25 mouse cellular contexts compared by ENCODE assay signal in genomic region chr6:29326961-29327360, GRCm38 (mm10). TPM values are rescaled to one million over a fixed set of nuclear protein-coding genes. Genes with fewer than 3 reads are reported as not detected.
"Had no signal": no experiment of that assay in that cellular context is flagged by ENCODE, and none has a peak within 500 bp of the region (broad histone marks: within the 10 kb centered on the region; RNA-seq: fewer than 3 reads in every experiment).

No protein-coding gene starts in this region.

- H3K4me2 ChIP-seq: limb, embryonic 13.5 days; liver, embryonic 12.5 days; liver, embryonic 15.5 days; lung, embryonic 15.5 days; midbrain, embryonic 11.5 days; stomach, embryonic 15.5 days had no signal

- H3K9ac ChIP-seq: limb, embryonic 13.5 days; liver, embryonic 12.5 days; liver, embryonic 15.5 days; lung, embryonic 15.5 days; stomach, embryonic 15.5 days had no signal

- ATAC-seq: liver, embryonic 12.5 days had no signal

- H3K4me1 ChIP-seq: limb, embryonic 10.5 days; limb, embryonic 13.5 days; liver, embryonic 12.5 days; liver, embryonic 15.5 days; lung, embryonic 15.5 days; stomach, embryonic 15.5 days had no signal

- H3K36me3 ChIP-seq: limb, embryonic 10.5 days; limb, embryonic 13.5 days; liver, embryonic 12.5 days; liver, embryonic 15.5 days; lung, embryonic 15.5 days; stomach, embryonic 15.5 days had no signal

- H3K27me3 ChIP-seq: limb, embryonic 13.5 days; lung, embryonic 15.5 days; stomach, embryonic 15.5 days had no signal

- H3K4me3 ChIP-seq: limb, embryonic 10.5 days; limb, embryonic 13.5 days; liver, embryonic 12.5 days; liver, embryonic 15.5 days; lung, embryonic 15.5 days; stomach, embryonic 15.5 days had no signal

- DNase-seq: kidney, adult 9 months; kidney, postnatal 14 days; kidney, postnatal 4 days; layer of hippocampus, adult 9-11 months; liver; lung, adult 18-20 months; lung, postnatal 10 days; lung, postnatal 36 days; midbrain, embryonic 14.5 days; thymus, postnatal 25 days had no signal

- H3K27ac ChIP-seq: limb, embryonic 10.5 days; limb, embryonic 13.5 days; liver, embryonic 12.5 days; liver, embryonic 15.5 days; lung, embryonic 15.5 days; stomach, embryonic 15.5 days had no signal

- H3K9me3 ChIP-seq: limb, embryonic 10.5 days; limb, embryonic 13.5 days; liver, embryonic 12.5 days; liver, embryonic 15.5 days; lung, embryonic 15.5 days; stomach, embryonic 15.5 days had no signal

RNA-seq across cellular contexts. Expression of gene Fam71f1, which starts 8.0 kb away (rescaled TPM):
- total RNA-seq: layer of hippocampus, adult 18-20 months; layer of hippocampus, postnatal 25 days; left cerebral cortex, adult 18-20 months; left cerebral cortex, postnatal 25 days; megakaryocyte-erythroid progenitor cell, adult 5-6 weeks; midbrain, postnatal 0 days had no signal
- polyA plus RNA-seq: limb, embryonic 10.5 days; liver, embryonic 12.5 days; liver, embryonic 15.5 days; lung, embryonic 15.5 days; midbrain, embryonic 11.5 days; midbrain, embryonic 14.5 days; midbrain, postnatal 0 days; neural tube, embryonic 14.5 days; thymus, postnatal 0 days had no signal
